Mouse (Mus musculus) lung, postnatal 0 days (tissue): ENCODE results near the gene Ccdc39. TPM values are rescaled to one million over a fixed set of nuclear protein-coding genes. Genes with fewer than 3 reads are reported as not detected.
A peak's percentile ranks its signal among the peaks of the same experiment; 100 is the strongest.

Experiments used
- ATAC-seq: fragments of 200-750 bp; cut with Nextera tagmentation; 2 replicates; pipeline ENCODE4 v1.8.0; 2017; ENCODE audit warnings: moderate library complexity
- DNase-seq: peaks from one replicate; pipeline ENCODE4 v3.0.0-alpha.2; 2016; ENCODE audit warnings: low spot score
- H3K27ac ChIP-seq: fragments of 300-500 bp; sonication (generic); 2 replicates; pipeline ENCODE4 v1.5.1; 2014; ENCODE audit warnings: antibody characterized with exemption, mild to moderate bottlenecking, low read length, mixed read lengths
- H3K27me3 ChIP-seq: fragments of 300-500 bp; sonication (generic); replicated peaks from 2 replicates; pipeline ENCODE4 v1.6.1; 2014; ENCODE audit warnings: low read length, mixed read lengths; ENCODE audit not compliant: insufficient read depth
- H3K36me3 ChIP-seq: fragments of 300-500 bp; sonication (generic); 2 replicates; pipeline ENCODE4 v1.6.1; 2014; ENCODE audit warnings: low read length, mixed read lengths; ENCODE audit not compliant: insufficient read depth
- H3K4me1 ChIP-seq: fragments of 300-500 bp; sonication (generic); 2 replicates; pipeline ENCODE4 v1.6.1; 2014; ENCODE audit warnings: antibody characterized with exemption, low read depth, low read length, mixed read lengths; ENCODE audit not compliant: insufficient read depth
- H3K4me2 ChIP-seq: fragments of 300-500 bp; sonication (generic); replicated peaks from 2 replicates; pipeline ENCODE4 v1.6.1; 2014; ENCODE audit warnings: low read depth, mild to moderate bottlenecking, low read length, moderate library complexity, mixed read lengths
- H3K4me3 ChIP-seq: fragments of 300-500 bp; sonication (generic); 2 replicates; pipeline ENCODE4 v1.5.1; 2014; ENCODE audit warnings: low read depth, low read length
- H3K9ac ChIP-seq: fragments of 300-500 bp; sonication (generic); replicated peaks from 2 replicates; pipeline ENCODE4 v1.6.1; 2014; ENCODE audit warnings: low read depth, mild to moderate bottlenecking
- H3K9me3 ChIP-seq: fragments of 300-500 bp; sonication (generic); 2 replicates; pipeline ENCODE4 v1.6.1; 2016; ENCODE audit warnings: low read length, mixed read lengths
- CTCF ChIP-seq: IDR thresholded peaks from 2 replicates; pipeline ENCODE4 v1.5.1; 2016; ENCODE audit warnings: antibody characterized with exemption, mild to moderate bottlenecking
- EP300 ChIP-seq: IDR thresholded peaks from 2 replicates; pipeline ENCODE4 v1.6.1; 2016; ENCODE audit warnings: antibody characterized with exemption, mild to moderate bottlenecking, control low read depth
- WGBS: fragments of 180-500 bp; shearing (Covaris S2); extraction: QIAGEN DNeasy Blood & Tissue Kit; methylation state at CpG from one replicate; pipeline ENCODE4 v1.1.7; 2014; 5-methylcytosine and 5-hydroxymethylcytosine counted together
- polyA plus RNA-seq: library from polyadenylated mRNA; unstranded; fragments of >200 nt; fragmentation: Nextera tagmentation; extraction: Ambion mirVana; gene quantifications from 2 replicates; pipeline ENCODE4 v1.2.1, GENCODE M21; 2015

The Ccdc39 gene
- polyA plus RNA-seq, 1 experiment from 2014 or later: 6.4 TPM

GRCm38 (mm10) chr3:33807151-33807550, 37.0 kb downstream of the Ccdc39 start:
- 88% methylated on average over 1 of the region's 1 CpGs for WGBS
- no peak for ATAC-seq

GRCm38 (mm10) chr3:33800513-33800820, 43.6 kb downstream of the Ccdc39 start:
- Histone ChIP-seq H3K9me3 (no peaks in the 10 kb centered on the region), H3K9ac (peak overlapping the region; percentile 90), H3K4me3 (peak overlapping the region; percentile 95), H3K4me1 (no peaks in the 10 kb centered on the region), H3K4me2 (peak overlapping the region; percentile 66), H3K27me3 (no peaks in the 10 kb centered on the region), H3K36me3 (peaks cover 7% of the 10 kb centered on the region), H3K27ac (peak overlapping the region; percentile 99)
- DNase-seq (peak; percentile 53), ATAC-seq (no peak)
- no peak for TF ChIP-seq EP300
- TF ChIP-seq CTCF: no peak
- WGBS: 0% methylated on average over 16 of the region's 16 CpGs

More at GRCm38 (mm10) chr3:33807151-33807550, 37.0 kb downstream of the Ccdc39 start:
- no peak for TF ChIP-seq EP300
- TF ChIP-seq CTCF: no peak
- Histone ChIP-seq H3K27me3 (no peaks in the 10 kb centered on the region), H3K4me2 (no peak overlapping the region), H3K27ac (no peak overlapping the region), H3K36me3 (peaks cover 25% of the 10 kb centered on the region), H3K4me3 (no peak overlapping the region), H3K9ac (no peak overlapping the region), H3K9me3 (no peaks in the 10 kb centered on the region), H3K4me1 (no peaks in the 10 kb centered on the region)
- DNase-seq: no peak

- WGBS: 4% methylated on average over 79 of the region's 90 CpGs
- peaks cover 4% of the 10 kb centered on the region; the same call in 1 of the 2 replicates for H3K36me3 ChIP-seq
- H3K4me1 ChIP-seq: no peaks in the 10 kb centered on the region
- H3K4me2 ChIP-seq: peak within 1 kb of the TSS; percentile 66
- peak within 1 kb of the TSS; percentile 95 for H3K4me3 ChIP-seq
- H3K27ac ChIP-seq: peak within 1 kb of the TSS; percentile 99
- no peaks in the 10 kb centered on the region for H3K9me3 ChIP-seq
- DNase-seq (peak; percentile 98), ATAC-seq (peak; percentile 99)
- no peaks in the 10 kb centered on the region for H3K27me3 ChIP-seq
- peak within 1 kb of the TSS; percentile 90 for H3K9ac ChIP-seq
- TF ChIP-seq EP300: peak; percentile 61; the same call in 1 of the 2 replicates
- peak; percentile 69 for TF ChIP-seq CTCF
Measured at GRCm38 (mm10) chr3:33799617-33800512, 44.2 kb downstream of the Ccdc39 start, which contains the start of gene Ttc14. Gene Ttc14, plus strand, starts transcription at chr3:33799832.

GRCm38 (mm10) chr3:33790975-33791374, 53.1 kb downstream of the Ccdc39 start:
- no peaks in the 10 kb centered on the region for H3K9me3 ChIP-seq
- no peaks in the 10 kb centered on the region for H3K4me1 ChIP-seq
- H3K4me2 ChIP-seq: no peak overlapping the region
- no peaks in the 10 kb centered on the region for H3K27me3 ChIP-seq
- peak; percentile 44 for DNase-seq
- no peak overlapping the region for H3K27ac ChIP-seq
- H3K36me3 ChIP-seq: no peaks in the 10 kb centered on the region
- H3K9ac ChIP-seq: no peak overlapping the region
- no peak overlapping the region for H3K4me3 ChIP-seq
- TF ChIP-seq CTCF (peak; percentile 38; the same call in 1 of the 2 replicates), EP300 (no peak)
- no peak for ATAC-seq

Other genes with a start within 250 kb of the Ccdc39 start
- gene Ttc14, start 44.5 kb downstream of the Ccdc39 start, polyA plus RNA-seq: 47.5 and 57.9 TPM in 2 replicates
- gene Fxr1, start 175.6 kb upstream of the Ccdc39 start, polyA plus RNA-seq: 27.9 and 32.1 TPM in 2 replicates
- 105 and 117 TPM in 2 replicates for gene Dnajc19, start 237.0 kb upstream of the Ccdc39 start, polyA plus RNA-seq